Mouse (Mus musculus) G1E (cell line): ENCODE data around the gene Rab21.

Experiments used
- CTCF ChIP-seq: IDR thresholded peaks from 2 replicates; pipeline ENCODE4 v1.5.1; 2012; ENCODE audit warnings: low read depth, low read length, inconsistent platforms, mixed read lengths
- GATA1 ChIP-seq: IDR thresholded peaks from 2 replicates; pipeline ENCODE4 v1.6.1; 2012; ENCODE audit warnings: borderline replicate concordance, low read length, inconsistent platforms, mixed read lengths
- GATA2 ChIP-seq: IDR thresholded peaks from 2 replicates; pipeline ENCODE4 v1.6.1; 2012; ENCODE audit warnings: low read depth, low read length, inconsistent platforms, borderline replicate concordance
- POLR2AphosphoS5 ChIP-seq: IDR thresholded peaks from 2 replicates; pipeline ENCODE4 v1.6.1; 2012; ENCODE audit warnings: low read depth, low read length, inconsistent platforms; ENCODE audit not compliant: insufficient replicate concordance

DNA sequence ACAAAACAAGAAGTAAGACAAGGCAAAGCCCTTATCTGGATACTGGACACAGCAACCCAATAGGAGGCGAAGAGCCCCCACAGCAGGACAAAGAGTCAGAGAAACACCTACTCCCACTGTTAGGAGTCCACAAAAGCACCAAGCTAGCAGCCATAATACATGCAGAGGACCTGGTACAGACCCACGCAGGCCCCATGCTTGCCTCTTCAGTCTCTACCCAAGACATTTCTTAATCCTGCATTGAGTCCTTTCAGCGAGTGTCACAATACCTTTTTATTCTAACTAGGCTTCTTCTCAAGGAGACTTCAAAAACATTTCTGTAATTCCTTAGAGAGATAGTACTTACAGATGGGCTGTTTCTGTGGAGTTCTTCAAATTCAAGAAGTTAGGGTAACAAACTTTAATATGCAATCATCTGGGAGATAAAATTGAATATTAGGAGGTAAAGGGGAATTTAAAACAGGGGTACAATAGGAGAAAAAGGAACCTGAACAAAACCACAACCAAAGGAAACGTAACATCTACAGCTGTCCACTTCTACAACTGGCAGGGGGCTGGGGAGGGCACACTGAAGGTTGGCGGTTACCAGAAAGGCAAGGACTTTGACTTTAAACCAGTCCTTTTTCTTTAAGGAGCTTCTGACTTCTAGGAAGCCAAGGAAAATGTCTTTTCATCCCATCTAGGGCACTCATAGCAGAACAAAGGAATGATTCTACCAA lies 6.1 kb upstream of the Rab21 start:
- TF ChIP-seq CTCF (no peak), GATA2 (no peak), POLR2AphosphoS5 (no peak), GATA1 (no peak)
